Mouse (Mus musculus) G1E (cell line): ENCODE data around the gene Msh3.

Experiments
- CTCF ChIP-seq: IDR thresholded peaks from 2 replicates; pipeline ENCODE4 v1.5.1; 2012; ENCODE audit warnings: low read depth, low read length, inconsistent platforms, mixed read lengths
- GATA2 ChIP-seq: IDR thresholded peaks from 2 replicates; pipeline ENCODE4 v1.6.1; 2012; ENCODE audit warnings: low read depth, low read length, inconsistent platforms, borderline replicate concordance
- POLR2AphosphoS5 ChIP-seq: IDR thresholded peaks from 2 replicates; pipeline ENCODE4 v1.6.1; 2012; ENCODE audit warnings: low read depth, low read length, inconsistent platforms; ENCODE audit not compliant: insufficient replicate concordance

DNA sequence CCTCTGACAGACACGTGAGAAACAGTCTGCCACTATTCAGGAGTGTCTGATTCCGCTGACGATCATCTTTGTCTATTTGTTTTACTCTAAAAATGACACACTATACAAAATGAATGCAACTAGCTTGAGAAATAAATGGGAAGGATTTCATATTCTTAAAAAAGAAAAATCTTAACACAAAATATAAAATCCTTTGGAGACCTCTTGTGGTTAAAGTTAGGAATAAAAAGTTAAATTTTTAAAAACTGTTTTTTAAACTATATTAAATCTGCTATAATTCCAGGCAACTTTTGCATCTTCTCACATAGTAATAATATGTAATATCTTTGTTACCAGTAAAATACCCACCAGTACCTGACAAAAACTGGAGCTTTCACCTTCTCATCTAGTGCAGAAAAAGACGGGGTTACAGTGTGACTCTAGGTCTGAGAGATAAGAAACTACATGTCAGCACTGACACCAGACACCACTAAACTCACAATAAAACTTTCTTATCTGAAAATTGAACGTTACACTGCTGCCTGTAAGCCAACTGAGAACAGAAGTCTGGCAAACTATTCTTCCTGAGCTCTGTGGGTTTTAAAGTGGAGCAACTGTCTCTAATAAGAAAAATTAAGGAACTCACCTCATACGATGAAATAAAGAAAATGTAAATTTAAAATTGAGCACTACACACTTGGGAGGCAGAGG is 16.9 kb downstream of the Msh3 start:
- TF ChIP-seq CTCF, result no peak
- TF ChIP-seq POLR2AphosphoS5, result no peak
- no peak for TF ChIP-seq GATA2
